Mouse (Mus musculus) MEL (cell line): ENCODE data around the gene Slc15a5. TPM values are rescaled to one million over a fixed set of nuclear protein-coding genes. Genes with fewer than 3 reads are reported as not detected.

ENCODE experiments used
- DNase-seq: peaks from one replicate; pipeline ENCODE4 v3.0.0; 2011; ENCODE audit warnings: low read depth, low spot score
- H3K27ac ChIP-seq: 2 replicates; pipeline ENCODE4 v1.5.1; 2012; ENCODE audit warnings: low read depth, mild to moderate bottlenecking, control low read depth, low read length, moderate library complexity; ENCODE audit not compliant: control insufficient read depth
- H3K27me3 ChIP-seq, 2 experiments: fragments of 150-350 bp in 1 of 2; sonication (generic) in 1 of 2; 2 replicates each; pipeline ENCODE4 v1.6.1; 2012; ENCODE audit warnings: low read length in 2 of 2, mild to moderate bottlenecking in 2 of 2, improper control_type of control experiment in 1 of 2, moderate library complexity in 1 of 2; ENCODE audit not compliant: insufficient read depth in 2 of 2, control insufficient read depth in 1 of 2
- H3K36me3 ChIP-seq, 2 experiments: 2 replicates each; pipeline ENCODE4 v1.6.1; 2012 to 2014; ENCODE audit warnings: low read length in 2 of 2, improper control_type of control experiment in 1 of 2, inconsistent platforms in 1 of 2, mild to moderate bottlenecking in 1 of 2; ENCODE audit not compliant: insufficient read depth in 2 of 2, control insufficient read depth in 1 of 2
- H3K4me1 ChIP-seq, 2 experiments: fragments of 150-350 bp in 1 of 2; sonication (generic) in 1 of 2; 2 replicates each; pipeline ENCODE4 v1.6.1; 2012; ENCODE audit warnings: low read length in 2 of 2, improper control_type of control experiment in 1 of 2, mild to moderate bottlenecking in 1 of 2; ENCODE audit not compliant: insufficient read depth in 2 of 2, control insufficient read depth in 1 of 2
- H3K4me3 ChIP-seq, 2 experiments: fragments of 150-350 bp in 1 of 2; sonication (generic) in 1 of 2; 2 replicates each; pipeline ENCODE4 v1.5.1; 2012; ENCODE audit warnings: low read depth in 2 of 2, low read length in 2 of 2, mild to moderate bottlenecking in 2 of 2, moderate library complexity in 2 of 2, control low read depth in 1 of 2, improper control_type of control experiment in 1 of 2; ENCODE audit not compliant: control insufficient read depth in 1 of 2, insufficient read depth in 1 of 2
- H3K79me2 ChIP-seq: 2 replicates; pipeline ENCODE4 v1.6.1; 2012; ENCODE audit warnings: mild to moderate bottlenecking, low read length, moderate library complexity; ENCODE audit not compliant: control insufficient read depth, poor library complexity, insufficient read depth
- H3K9ac ChIP-seq: 2 replicates; pipeline ENCODE4 v1.6.1; 2012; ENCODE audit warnings: low read depth, mild to moderate bottlenecking, control low read depth, low read length, moderate library complexity; ENCODE audit not compliant: control insufficient read depth, poor library complexity, severe bottlenecking
- H3K9me3 ChIP-seq: fragments of 150-350 bp; sonication (generic); replicated peaks from 2 replicates; pipeline ENCODE4 v1.6.1; 2012; ENCODE audit warnings: mild to moderate bottlenecking, low read length, improper control_type of control experiment, moderate library complexity; ENCODE audit not compliant: insufficient read depth
- BHLHE40 ChIP-seq: IDR thresholded peaks from 2 replicates; pipeline ENCODE4 v1.6.1; 2012; ENCODE audit warnings: low read depth, mild to moderate bottlenecking, inconsistent platforms, low read length, improper control_type of control experiment, borderline replicate concordance
- CHD1 ChIP-seq: IDR thresholded peaks from 2 replicates; pipeline ENCODE4 v1.6.1; 2012; ENCODE audit warnings: low read depth, mild to moderate bottlenecking, inconsistent platforms, low read length, improper control_type of control experiment
- CHD2 ChIP-seq: IDR thresholded peaks from 2 replicates; pipeline ENCODE4 v1.6.1; 2011; ENCODE audit warnings: low read length, improper control_type of control experiment
- ETS1 ChIP-seq: IDR thresholded peaks from 2 replicates; pipeline ENCODE4 v1.6.1; 2012; ENCODE audit warnings: low read depth, mild to moderate bottlenecking, inconsistent platforms, low read length, improper control_type of control experiment, moderate library complexity
- GATA1 ChIP-seq: IDR thresholded peaks from 2 replicates; pipeline ENCODE4 v1.6.1; 2011; ENCODE audit warnings: low read depth, low read length, improper control_type of control experiment
- JUND ChIP-seq: IDR thresholded peaks from 2 replicates; pipeline ENCODE4 v1.6.1; 2011; ENCODE audit warnings: low read depth, mild to moderate bottlenecking, improper control_type of control experiment, low read length
- KAT2A ChIP-seq: conservative IDR thresholded peaks from 2 replicates; pipeline ENCODE4 v1.6.1; 2012; ENCODE audit warnings: low read depth, low read length, improper control_type of control experiment, inconsistent platforms
- MAFK ChIP-seq: IDR thresholded peaks from 2 replicates; pipeline ENCODE4 v1.6.1; 2011; ENCODE audit warnings: low read depth, mild to moderate bottlenecking, low read length, improper control_type of control experiment, borderline replicate concordance
- MEF2A ChIP-seq: IDR thresholded peaks from 2 replicates; pipeline ENCODE4 v1.6.1; 2014; ENCODE audit warnings: low read depth, mild to moderate bottlenecking, inconsistent platforms, low read length, improper control_type of control experiment; ENCODE audit not compliant: poor library complexity, insufficient replicate concordance, severe bottlenecking; ENCODE audit errors: extremely low read depth
- MYB ChIP-seq: IDR thresholded peaks from 2 replicates; pipeline ENCODE4 v1.6.1; 2011; ENCODE audit warnings: mild to moderate bottlenecking, low read depth, low read length, improper control_type of control experiment
- NELFE ChIP-seq: IDR thresholded peaks from 2 replicates; pipeline ENCODE4 v1.6.1; 2011; ENCODE audit warnings: low read depth, low read length, improper control_type of control experiment
- NRF1 ChIP-seq: IDR thresholded peaks from 2 replicates; pipeline ENCODE4 v1.6.1; 2014; ENCODE audit warnings: low read depth, mild to moderate bottlenecking, inconsistent platforms, low read length, improper control_type of control experiment, moderate library complexity; ENCODE audit not compliant: poor library complexity, insufficient read depth, severe bottlenecking
- RAD21 ChIP-seq: IDR thresholded peaks from 2 replicates; pipeline ENCODE4 v1.6.1; 2011; ENCODE audit warnings: mild to moderate bottlenecking, low read depth, low read length, improper control_type of control experiment
- RCOR1 ChIP-seq: IDR thresholded peaks from 2 replicates; pipeline ENCODE4 v1.6.1; 2012; ENCODE audit warnings: low read depth, mild to moderate bottlenecking, inconsistent platforms, low read length, improper control_type of control experiment
- SMC3 ChIP-seq: IDR thresholded peaks from 2 replicates; pipeline ENCODE4 v1.6.1; 2011; ENCODE audit warnings: low read depth, low read length, improper control_type of control experiment
- TAL1 ChIP-seq: IDR thresholded peaks from 2 replicates; pipeline ENCODE4 v1.6.1; 2012; ENCODE audit warnings: mild to moderate bottlenecking, inconsistent platforms, low read length, moderate library complexity, mixed read lengths
- ZC3H11A ChIP-seq: IDR thresholded peaks from 2 replicates; pipeline ENCODE4 v1.6.1; 2012; ENCODE audit warnings: low read depth, mild to moderate bottlenecking, inconsistent platforms, low read length, improper control_type of control experiment
- ZKSCAN1 ChIP-seq: IDR thresholded peaks from 2 replicates; pipeline ENCODE4 v1.6.1; 2012; ENCODE audit warnings: low read depth, mild to moderate bottlenecking, inconsistent platforms, low read length, improper control_type of control experiment, moderate library complexity
- ZMIZ1 ChIP-seq: IDR thresholded peaks from 2 replicates; pipeline ENCODE4 v1.6.1; 2012; ENCODE audit warnings: low read depth, mild to moderate bottlenecking, inconsistent platforms, low read length, improper control_type of control experiment, moderate library complexity
- ZNF384 ChIP-seq: IDR thresholded peaks from 2 replicates; pipeline ENCODE4 v1.6.1; 2012; ENCODE audit warnings: low read depth, mild to moderate bottlenecking, inconsistent platforms, low read length, improper control_type of control experiment
- polyA plus RNA-seq, 2 experiments: library from polyadenylated mRNA; stranded (reverse) in 1 of 2; unstranded in 1 of 2; fragments of >175 nt in 1 of 2; fragments of >200 nt in 1 of 2; gene quantifications; 2 replicates each; pipeline versions ENCODE4 v1.2.1 to v1.2.4; 2012; ENCODE audit warnings: low replicate concordance in 2 of 2, low read depth in 1 of 2; ENCODE audit not compliant: insufficient read length in 2 of 2, insufficient read depth in 1 of 2, missing spikeins in 1 of 2
- total RNA-seq: library from RNA; depleted of rRNA; stranded (reverse); fragments of 300-350 nt; gene quantifications from 2 replicates; pipeline ENCODE4 v1.2.3, GENCODE M21; 2012

Slc15a5 gene
- total and polyA plus RNA-seq, 3 experiments, result not detected

- Histone ChIP-seq H3K4me1 (no peaks in the 10 kb centered on the region), H3K4me3 (no peak overlapping the region), H3K9ac (no peak overlapping the region), H3K79me2 (no peaks in the 10 kb centered on the region), H3K36me3 (no peaks in the 10 kb centered on the region), H3K9me3 (no peaks in the 10 kb centered on the region), H3K27me3 (no peaks in the 10 kb centered on the region), H3K27ac (no peak overlapping the region)
- TF ChIP-seq MAFK, result no peak
- DNase-seq, result no peak
Observed at GRCm38 (mm10) chr6:137935857-137936256, 143.9 kb downstream of the Slc15a5 start.

- no peak for DNase-seq
- no peak for TF ChIP-seq KAT2A
- TF ChIP-seq CHD1, result no peak
- TF ChIP-seq MAFK, result no peak
- no peak for TF ChIP-seq GATA1
- no peak for TF ChIP-seq NELFE
- no peak for TF ChIP-seq ETS1
- TF ChIP-seq CHD2, result no peak
- TF ChIP-seq RAD21, result no peak
- no peak for TF ChIP-seq RCOR1
- TF ChIP-seq JUND, result no peak
- TF ChIP-seq MYB, result no peak
- TF ChIP-seq SMC3, result no peak
- no peak for TF ChIP-seq ZKSCAN1
- TF ChIP-seq TAL1, result no peak
- TF ChIP-seq NRF1, result no peak
Observed at GRCm38 (mm10) chr6:137935341-137935740, 144.4 kb downstream of the Slc15a5 start.

GRCm38 (mm10) chr6:137934545-137935298 lies 145.0 kb downstream of the Slc15a5 start:
- DNase-seq, result no peak
- H3K27ac ChIP-seq, result no peak overlapping the region
- no peak overlapping the region for H3K4me3 ChIP-seq
- H3K27me3 ChIP-seq, result no peaks in the 10 kb centered on the region
- no peaks in the 10 kb centered on the region for H3K4me1 ChIP-seq
- H3K36me3 ChIP-seq, result no peaks in the 10 kb centered on the region
- no peaks in the 10 kb centered on the region for H3K9me3 ChIP-seq
- H3K9ac ChIP-seq, result no peak overlapping the region
- no peaks in the 10 kb centered on the region for H3K79me2 ChIP-seq
- no peak for TF ChIP-seq ZMIZ1
- no peak for TF ChIP-seq MEF2A
- no peak for TF ChIP-seq ZNF384
- no peak for TF ChIP-seq ZC3H11A
- TF ChIP-seq BHLHE40, result no peak
- no peak for TF ChIP-seq JUND

More at GRCm38 (mm10) chr6:137935341-137935740, 144.4 kb downstream of the Slc15a5 start:
- Histone ChIP-seq H3K27ac (no peak overlapping the region), H3K4me1 (no peaks in the 10 kb centered on the region), H3K9ac (no peak overlapping the region), H3K27me3 (no peaks in the 10 kb centered on the region), H3K79me2 (no peaks in the 10 kb centered on the region), H3K4me3 (no peak overlapping the region), H3K36me3 (no peaks in the 10 kb centered on the region), H3K9me3 (no peaks in the 10 kb centered on the region)
